Mouse (Mus musculus) kidney, embryonic 14.5 days (tissue): ENCODE measurements at regions not wholly inside any gene's neighbourhood (a gene's known extent, or its start where the extent isn't known, plus 50 kb on each side); places are given as distances from the start of the nearest gene placed in this dataset.

Experiments used
- ATAC-seq: fragments of 200-750 bp; cut with Nextera tagmentation; 2 replicates; pipeline ENCODE4 v1.8.0; 2017; ENCODE audit warnings: moderate number of reproducible peaks, mild to moderate bottlenecking, moderate TSS enrichment, moderate library complexity; ENCODE audit not compliant: low FRiP score, low TSS enrichment
- H3K27ac ChIP-seq: fragments of 300-500 bp; sonication (generic); 2 replicates; pipeline ENCODE4 v1.5.1; 2014; ENCODE audit warnings: low read depth, mild to moderate bottlenecking, low read length, moderate library complexity, mixed read lengths
- H3K27me3 ChIP-seq: fragments of 300-500 bp; sonication (generic); 2 replicates; pipeline ENCODE4 v1.6.1; 2014; ENCODE audit warnings: mild to moderate bottlenecking, low read length; ENCODE audit not compliant: control insufficient read depth, insufficient read depth
- H3K36me3 ChIP-seq: fragments of 300-500 bp; sonication (generic); 2 replicates; pipeline ENCODE4 v1.6.1; 2014; ENCODE audit warnings: low read length, mixed read lengths; ENCODE audit not compliant: control insufficient read depth, insufficient read depth
- H3K4me1 ChIP-seq: fragments of 300-500 bp; sonication (generic); 2 replicates; pipeline ENCODE4 v1.6.1; 2014; ENCODE audit warnings: low read length, mixed read lengths; ENCODE audit not compliant: control insufficient read depth, insufficient read depth
- H3K4me2 ChIP-seq: fragments of 300-500 bp; sonication (generic); replicated peaks from 2 replicates; pipeline ENCODE4 v1.6.1; 2014; ENCODE audit warnings: low read depth, mild to moderate bottlenecking, low read length
- H3K4me3 ChIP-seq: fragments of 300-500 bp; sonication (generic); 2 replicates; pipeline ENCODE4 v1.5.1; 2014; ENCODE audit warnings: mild to moderate bottlenecking, low read length
- H3K9ac ChIP-seq: fragments of 300-500 bp; sonication (generic); 2 replicates; pipeline ENCODE4 v1.6.1; 2014; ENCODE audit warnings: low read depth, mild to moderate bottlenecking, low read length, moderate library complexity
- H3K9me3 ChIP-seq: fragments of 300-500 bp; sonication (generic); 2 replicates; pipeline ENCODE4 v1.6.1; 2016; ENCODE audit warnings: low read length; ENCODE audit not compliant: control insufficient read depth
- WGBS: fragments of 180-500 bp; shearing (Covaris S2); extraction: QIAGEN DNeasy Blood & Tissue Kit; methylation state at CpG from one replicate; pipeline ENCODE4 v1.1.7; 2014; 5-methylcytosine and 5-hydroxymethylcytosine counted together

- no peak overlapping the region for H3K9ac ChIP-seq
- H3K36me3 ChIP-seq = no peaks in the 10 kb centered on the region
- no peaks in the 10 kb centered on the region for H3K9me3 ChIP-seq
- no peak overlapping the region for H3K4me3 ChIP-seq
- H3K4me1 ChIP-seq = no peaks in the 10 kb centered on the region
- no peak for ATAC-seq
- WGBS = 66% methylated on average over 14 of the region's 14 CpGs
- H3K4me2 ChIP-seq = no peak overlapping the region
- no peaks in the 10 kb centered on the region for H3K27me3 ChIP-seq
- H3K27ac ChIP-seq = no peak overlapping the region
Observed at GRCm38 (mm10) chr13:44468963-44469674, 260.2 kb upstream of the Jarid2 start.

- 89% methylated on average over 6 of the region's 6 CpGs for WGBS
- Histone ChIP-seq H3K27me3 (no peaks in the 10 kb centered on the region), H3K4me3 (no peak overlapping the region), H3K4me1 (no peaks in the 10 kb centered on the region), H3K9ac (no peak overlapping the region), H3K36me3 (no peaks in the 10 kb centered on the region), H3K27ac (no peak overlapping the region), H3K9me3 (no peaks in the 10 kb centered on the region), H3K4me2 (no peak overlapping the region)
- no peak for ATAC-seq
Observed at GRCm38 (mm10) chr13:44469675-44470074, 259.6 kb upstream of the Jarid2 start.

- H3K4me2 ChIP-seq = no peak overlapping the region
- H3K36me3 ChIP-seq = no peaks in the 10 kb centered on the region
- H3K9me3 ChIP-seq = no peaks in the 10 kb centered on the region
- WGBS = 60% methylated on average over 6 of the region's 6 CpGs
- no peaks in the 10 kb centered on the region for H3K4me1 ChIP-seq
- H3K4me3 ChIP-seq = no peak overlapping the region
- H3K27ac ChIP-seq = no peak overlapping the region
- ATAC-seq = no peak
- no peak overlapping the region for H3K9ac ChIP-seq
- no peaks in the 10 kb centered on the region for H3K27me3 ChIP-seq
Observed at GRCm38 (mm10) chr13:44473200-44473599, 256.1 kb upstream of the Jarid2 start.

- H3K4me2 ChIP-seq = no peak overlapping the region
- H3K4me3 ChIP-seq = no peak overlapping the region
- H3K27me3 ChIP-seq = no peaks in the 10 kb centered on the region
- H3K9me3 ChIP-seq = no peaks in the 10 kb centered on the region
- WGBS = 53% methylated on average over 8 of the region's 8 CpGs
- no peaks in the 10 kb centered on the region for H3K36me3 ChIP-seq
- no peak overlapping the region for H3K9ac ChIP-seq
- H3K27ac ChIP-seq = no peak overlapping the region; the same call in 1 of the 2 replicates
- H3K4me1 ChIP-seq = no peaks in the 10 kb centered on the region; the same call in 1 of the 2 replicates
- no peak; the same call in 1 of the 2 replicates for ATAC-seq
Observed at GRCm38 (mm10) chr13:44476901-44477300, 252.4 kb upstream of the Jarid2 start.

GRCm38 (mm10) chr13:44480128-44480527, 249.1 kb upstream of the Jarid2 start:
- no peaks in the 10 kb centered on the region for H3K9me3 ChIP-seq
- no peak overlapping the region for H3K4me3 ChIP-seq
- WGBS = 70% methylated on average over 7 of the region's 7 CpGs
- no peak overlapping the region for H3K27ac ChIP-seq
- no peak for ATAC-seq
- H3K4me1 ChIP-seq = peaks cover 5% of the 10 kb centered on the region; the same call in 1 of the 2 replicates
- no peak overlapping the region for H3K4me2 ChIP-seq
- H3K27me3 ChIP-seq = no peaks in the 10 kb centered on the region
- H3K9ac ChIP-seq = no peak overlapping the region
- no peaks in the 10 kb centered on the region for H3K36me3 ChIP-seq

GRCm38 (mm10) chr13:44482661-44483060, 246.6 kb upstream of the Jarid2 start:
- 79% methylated on average over 7 of the region's 7 CpGs for WGBS
- H3K9me3 ChIP-seq = no peaks in the 10 kb centered on the region
- H3K9ac ChIP-seq = no peak overlapping the region
- no peaks in the 10 kb centered on the region for H3K27me3 ChIP-seq
- no peak overlapping the region for H3K27ac ChIP-seq
- peaks cover 7% of the 10 kb centered on the region; the same call in 1 of the 2 replicates for H3K4me1 ChIP-seq
- no peak for ATAC-seq
- H3K4me2 ChIP-seq = no peak overlapping the region
- no peak overlapping the region for H3K4me3 ChIP-seq
- no peaks in the 10 kb centered on the region for H3K36me3 ChIP-seq

GRCm38 (mm10) chr13:44484582-44485329, 244.5 kb upstream of the Jarid2 start:
- H3K4me2 ChIP-seq = no peak overlapping the region
- H3K27ac ChIP-seq = no peak overlapping the region
- H3K27me3 ChIP-seq = no peaks in the 10 kb centered on the region
- ATAC-seq = no peak
- 64% methylated on average over 14 of the region's 14 CpGs for WGBS
- no peak overlapping the region for H3K9ac ChIP-seq
- no peaks in the 10 kb centered on the region for H3K36me3 ChIP-seq
- no peaks in the 10 kb centered on the region for H3K9me3 ChIP-seq
- peaks cover 7% of the 10 kb centered on the region; the same call in 1 of the 2 replicates for H3K4me1 ChIP-seq
- H3K4me3 ChIP-seq = no peak overlapping the region

- Histone ChIP-seq H3K27ac (no peak overlapping the region), H3K4me3 (no peak overlapping the region), H3K27me3 (no peaks in the 10 kb centered on the region), H3K9ac (no peak overlapping the region), H3K9me3 (no peaks in the 10 kb centered on the region), H3K36me3 (no peaks in the 10 kb centered on the region), H3K4me1 (peaks cover 5% of the 10 kb centered on the region; the same call in 1 of the 2 replicates), H3K4me2 (no peak overlapping the region)
- no peak for ATAC-seq
- WGBS = 81% methylated on average over 4 of the region's 4 CpGs
Observed at GRCm38 (mm10) chr13:44490935-44491465, 238.3 kb upstream of the Jarid2 start.

- peaks cover 5% of the 10 kb centered on the region; the same call in 1 of the 2 replicates for H3K4me1 ChIP-seq
- no peak overlapping the region; the same call in 1 of the 2 replicates for H3K9ac ChIP-seq
- no peaks in the 10 kb centered on the region for H3K36me3 ChIP-seq
- 42% methylated on average over 3 of the region's 3 CpGs for WGBS
- ATAC-seq = no peak
- no peaks in the 10 kb centered on the region for H3K27me3 ChIP-seq
- no peaks in the 10 kb centered on the region for H3K9me3 ChIP-seq
- no peak overlapping the region for H3K27ac ChIP-seq
- no peak overlapping the region for H3K4me3 ChIP-seq
- no peak overlapping the region for H3K4me2 ChIP-seq
Observed at GRCm38 (mm10) chr13:44493884-44494283, 235.4 kb upstream of the Jarid2 start.
